Mouse (Mus musculus) hindbrain, postnatal 0 days (tissue): ENCODE measurements around the gene Pibf1. TPM values are rescaled to one million over a fixed set of nuclear protein-coding genes. Genes with fewer than 3 reads are reported as not detected.

Experiments
- ATAC-seq: fragments of 200-750 bp; cut with Nextera tagmentation; 2 replicates; pipeline ENCODE4 v1.8.0; 2017; ENCODE audit warnings: mild to moderate bottlenecking, moderate TSS enrichment, moderate library complexity
- DNase-seq: peaks from one replicate; pipeline ENCODE4 v3.0.0-alpha.2; 2015; ENCODE audit warnings: low spot score
- H3K27ac ChIP-seq: fragments of 300-500 bp; sonication (generic); 2 replicates; pipeline ENCODE4 v1.5.1; 2014; ENCODE audit warnings: mild to moderate bottlenecking
- H3K27me3 ChIP-seq: fragments of 300-500 bp; sonication (generic); 2 replicates; pipeline ENCODE4 v1.6.1; 2014; ENCODE audit warnings: low read length, mixed read lengths; ENCODE audit not compliant: insufficient read depth
- H3K36me3 ChIP-seq: fragments of 300-500 bp; sonication (generic); 2 replicates; pipeline ENCODE4 v1.6.1; 2014; ENCODE audit warnings: low read length, mixed read lengths; ENCODE audit not compliant: insufficient read depth
- H3K4me1 ChIP-seq: fragments of 300-500 bp; sonication (generic); 2 replicates; pipeline ENCODE4 v1.6.1; 2014; ENCODE audit warnings: antibody characterized with exemption, low read length, mixed read lengths; ENCODE audit not compliant: insufficient read depth
- H3K4me2 ChIP-seq: fragments of 300-500 bp; sonication (generic); 2 replicates; pipeline ENCODE4 v1.6.1; 2014; ENCODE audit warnings: low read depth, mild to moderate bottlenecking, low read length, moderate library complexity, mixed read lengths
- H3K4me3 ChIP-seq: fragments of 300-500 bp; sonication (generic); 2 replicates; pipeline ENCODE4 v1.5.1; 2014; ENCODE audit warnings: low read length
- H3K9ac ChIP-seq: fragments of 300-500 bp; sonication (generic); replicated peaks from 2 replicates; pipeline ENCODE4 v1.6.1; 2014; ENCODE audit warnings: mild to moderate bottlenecking, low read length, moderate library complexity, mixed read lengths
- H3K9me3 ChIP-seq: fragments of 300-500 bp; sonication (generic); 2 replicates; pipeline ENCODE4 v1.6.1; 2016; ENCODE audit warnings: low read length, mixed read lengths
- CTCF ChIP-seq: IDR thresholded peaks from 2 replicates; pipeline ENCODE4 v1.5.1; 2016; ENCODE audit warnings: antibody characterized with exemption, control low read depth, low read depth
- WGBS: fragments of 180-500 bp; shearing (Covaris S2); extraction: QIAGEN DNeasy Blood & Tissue Kit; methylation state at CpG from one replicate; pipeline ENCODE4 v1.1.7; 2014; 5-methylcytosine and 5-hydroxymethylcytosine counted together
- polyA plus RNA-seq: library from polyadenylated mRNA; unstranded; fragments of >200 nt; fragmentation: Nextera tagmentation; extraction: Ambion mirVana; gene quantifications from 2 replicates; pipeline ENCODE4 v1.2.1, GENCODE M21; 2015
- total RNA-seq: library from RNA; depleted of rRNA; stranded (reverse); fragments of >200 nt; gene quantifications from 2 replicates; pipeline ENCODE4 v1.2.3, GENCODE M21; 2014

Gene Pibf1
- total and polyA plus RNA-seq, 2 experiments from 2014 or later = 10.1 to 13.4 TPM

- no peak overlapping the region for H3K9ac ChIP-seq
- DNase-seq = no peak
- WGBS = 88% methylated on average over 9 of the region's 9 CpGs
- H3K9me3 ChIP-seq = no peaks in the 10 kb centered on the region
- no peak overlapping the region for H3K4me2 ChIP-seq
- H3K4me3 ChIP-seq = no peak overlapping the region
- H3K27ac ChIP-seq = no peak overlapping the region
- peaks cover 10% of the 10 kb centered on the region; the same call in 1 of the 2 replicates for H3K36me3 ChIP-seq
- no peak for ATAC-seq
- H3K27me3 ChIP-seq = no peaks in the 10 kb centered on the region
- no peak for TF ChIP-seq CTCF
- H3K4me1 ChIP-seq = no peaks in the 10 kb centered on the region
Observed at GRCm38 (mm10) chr14:99135761-99136160, 36.5 kb downstream of the Pibf1 start.

GRCm38 (mm10) chr14:99136297-99136696, 37.1 kb downstream of the Pibf1 start:
- Histone ChIP-seq H3K4me3 (no peak overlapping the region), H3K27ac (no peak overlapping the region)

GRCm38 (mm10) chr14:99140036-99140435, 40.8 kb downstream of the Pibf1 start:
- no peaks in the 10 kb centered on the region for H3K4me1 ChIP-seq
- H3K4me3 ChIP-seq = no peak overlapping the region
- H3K27me3 ChIP-seq = no peaks in the 10 kb centered on the region
- H3K27ac ChIP-seq = no peak overlapping the region
- 91% methylated on average over 2 of the region's 2 CpGs for WGBS
- TF ChIP-seq CTCF = no peak
- H3K36me3 ChIP-seq = peaks cover 5% of the 10 kb centered on the region; the same call in 1 of the 2 replicates
- ATAC-seq (no peak), DNase-seq (no peak)
- H3K4me2 ChIP-seq = no peak overlapping the region
- H3K9ac ChIP-seq = no peak overlapping the region
- H3K9me3 ChIP-seq = no peaks in the 10 kb centered on the region

More at GRCm38 (mm10) chr14:99136297-99136696, 37.1 kb downstream of the Pibf1 start:
- Histone ChIP-seq H3K27me3 (no peaks in the 10 kb centered on the region), H3K9me3 (no peaks in the 10 kb centered on the region), H3K36me3 (peaks cover 10% of the 10 kb centered on the region; the same call in 1 of the 2 replicates), H3K4me2 (no peak overlapping the region), H3K4me1 (no peaks in the 10 kb centered on the region), H3K9ac (no peak overlapping the region)
- ATAC-seq = no peak
- no peak for DNase-seq
- no peak for TF ChIP-seq CTCF
- 93% methylated on average over 16 of the region's 16 CpGs for WGBS

GRCm38 (mm10) chr14:99141786-99142633, 42.8 kb downstream of the Pibf1 start:
- Histone ChIP-seq H3K27me3 (no peaks in the 10 kb centered on the region), H3K4me1 (no peaks in the 10 kb centered on the region), H3K9ac (no peak overlapping the region), H3K27ac (no peak overlapping the region), H3K9me3 (no peaks in the 10 kb centered on the region), H3K4me2 (no peak overlapping the region), H3K36me3 (peaks cover under 1% of the 10 kb centered on the region; the same call in 1 of the 2 replicates), H3K4me3 (no peak overlapping the region)
- DNase-seq (peak; percentile 93), ATAC-seq (peak; percentile 92)
- 20% methylated on average over 15 of the region's 15 CpGs for WGBS
- TF ChIP-seq CTCF = peak; percentile 95

- Histone ChIP-seq H3K9me3 (no peaks in the 10 kb centered on the region), H3K4me1 (no peaks in the 10 kb centered on the region), H3K27me3 (no peaks in the 10 kb centered on the region), H3K27ac (no peak overlapping the region), H3K4me3 (no peak overlapping the region), H3K36me3 (no peaks in the 10 kb centered on the region), H3K4me2 (no peak overlapping the region), H3K9ac (no peak overlapping the region)
- ATAC-seq (no peak), DNase-seq (no peak)
- WGBS = 45% methylated on average over 1 of the region's 1 CpGs
- no peak for TF ChIP-seq CTCF
Observed at GRCm38 (mm10) chr14:99146841-99147240, 47.6 kb downstream of the Pibf1 start.

GRCm38 (mm10) chr14:99152683-99153082, 53.5 kb downstream of the Pibf1 start:
- DNase-seq = no peak
- TF ChIP-seq CTCF = no peak
- Histone ChIP-seq H3K27ac (no peak overlapping the region), H3K9me3 (no peaks in the 10 kb centered on the region), H3K4me3 (no peak overlapping the region), H3K4me1 (no peaks in the 10 kb centered on the region), H3K27me3 (no peaks in the 10 kb centered on the region), H3K36me3 (peaks cover 14% of the 10 kb centered on the region), H3K4me2 (no peak overlapping the region), H3K9ac (no peak overlapping the region)
- WGBS = 95% methylated on average over 4 of the region's 4 CpGs
- ATAC-seq = no peak

- no peaks in the 10 kb centered on the region for H3K9me3 ChIP-seq
Observed at GRCm38 (mm10) chr14:99159940-99160339, 60.7 kb downstream of the Pibf1 start.

More at GRCm38 (mm10) chr14:99159940-99160339, 60.7 kb downstream of the Pibf1 start:
- Histone ChIP-seq H3K9ac (no peak overlapping the region), H3K4me1 (no peaks in the 10 kb centered on the region), H3K4me2 (no peak overlapping the region), H3K27me3 (no peaks in the 10 kb centered on the region), H3K4me3 (no peak overlapping the region), H3K27ac (no peak overlapping the region), H3K36me3 (peaks cover 14% of the 10 kb centered on the region; the same call in 1 of the 2 replicates)
- DNase-seq = peak; percentile 29
- 49% methylated on average over 6 of the region's 6 CpGs for WGBS
- TF ChIP-seq CTCF = no peak
- peak; percentile 76; the same call in 1 of the 2 replicates for ATAC-seq
